Mouse (Mus musculus): ENCODE measurements at regions not wholly inside any gene's neighbourhood (a gene's known extent, or its start where the extent isn't known, plus 50 kb on each side); places are given as distances from the start of the nearest gene placed in this dataset.

DNA sequence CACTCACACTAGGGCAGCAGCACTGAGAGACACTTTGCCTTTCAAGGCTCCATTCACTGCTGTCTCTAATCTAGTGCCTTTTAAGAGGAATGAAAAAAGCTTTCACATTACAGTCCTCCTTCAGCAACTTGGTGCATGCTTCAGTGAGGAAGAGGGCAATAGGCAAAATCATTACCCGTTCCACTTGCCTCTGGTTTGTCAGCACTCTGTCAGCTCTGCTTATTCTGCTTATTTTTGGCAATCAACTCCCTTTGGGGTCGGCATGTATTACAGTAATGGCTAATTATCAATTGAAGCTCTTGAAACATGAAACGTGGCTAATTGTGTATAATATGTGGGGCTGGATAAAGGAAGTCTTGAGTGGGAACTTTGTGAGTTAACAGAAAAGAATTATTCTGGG is 135.7 kb downstream of the Galc start:
- no peak for TF ChIP-seq CTCF (conservative IDR thresholded peaks at IDR 0.05; ENCODE audit: insufficient read depth, insufficient read length, low read depth, low read length)
- TF ChIP-seq POLR2A (IDR thresholded peaks at IDR 0.05; ENCODE audit: low read depth, low read length), result no peak
